24 mouse cellular contexts compared by ENCODE assay signal in the genomic region with DNA sequence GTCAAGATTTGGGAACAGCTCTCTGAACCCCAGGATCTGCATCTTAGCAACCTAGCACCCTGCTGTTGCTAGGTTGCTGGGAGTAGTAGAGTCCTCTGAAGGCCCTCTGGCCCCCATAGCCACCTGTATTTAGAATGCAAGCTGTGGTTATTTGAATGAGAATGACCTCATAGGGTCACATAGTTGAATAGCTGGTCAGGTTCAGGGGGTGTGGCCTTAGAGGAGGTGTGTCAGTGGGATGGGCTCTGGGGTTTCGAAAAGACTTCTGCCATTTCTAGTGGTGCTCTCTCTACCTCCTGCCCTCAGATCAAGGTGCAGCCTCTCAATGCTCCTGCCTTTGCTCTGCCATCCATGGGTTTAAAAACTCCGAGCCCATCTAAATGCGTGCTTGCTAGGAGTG.
"Had no signal": no experiment of that assay in that cellular context is flagged by ENCODE, and none has a peak within 500 bp of the region (broad histone marks: within the 10 kb centered on the region; RNA-seq: fewer than 3 reads in every experiment).

No protein-coding gene starts in this region.

- H3K4me1 ChIP-seq: heart, embryonic 12.5 days had no signal

- H3K9ac ChIP-seq: heart, embryonic 12.5 days; hindbrain, embryonic 13.5 days; hindbrain, embryonic 15.5 days; kidney, embryonic 15.5 days; limb, embryonic 12.5 days; liver, embryonic 14.5 days had no signal

- H3K4me3 ChIP-seq: heart, embryonic 10.5 days; heart, embryonic 12.5 days; hindbrain, embryonic 13.5 days; hindbrain, embryonic 15.5 days; kidney, embryonic 15.5 days; layer of hippocampus, adult 2 months; left cerebral cortex, adult 2 months; limb, embryonic 10.5 days; limb, embryonic 12.5 days had no signal

- H3K36me3 ChIP-seq: heart, embryonic 10.5 days; heart, embryonic 12.5 days; hindbrain, embryonic 13.5 days; hindbrain, embryonic 15.5 days; kidney, embryonic 15.5 days; limb, embryonic 10.5 days; limb, embryonic 12.5 days had no signal

- H3K27me3 ChIP-seq: heart, embryonic 12.5 days; hindbrain, embryonic 13.5 days; hindbrain, embryonic 15.5 days; kidney, embryonic 15.5 days; limb, embryonic 12.5 days had no signal

- DNase-seq: gastrocnemius, postnatal 14 days; gastrocnemius, postnatal 36 days; heart, adult 18-20 months; heart, postnatal 10 days; heart, postnatal 36 days; kidney, adult 11 months; kidney, adult 2 months; kidney, adult 9 months; kidney, postnatal 14 days; kidney, postnatal 36 days; liver had no signal

- ATAC-seq: hindbrain, postnatal 0 days; intestine, embryonic 16.5 days had no signal

- H3K4me2 ChIP-seq: heart, embryonic 12.5 days; hindbrain, embryonic 13.5 days; hindbrain, embryonic 15.5 days; kidney, embryonic 15.5 days; limb, embryonic 12.5 days had no signal

- H3K9me3 ChIP-seq: heart, embryonic 10.5 days; heart, embryonic 12.5 days; hindbrain, embryonic 13.5 days; hindbrain, embryonic 15.5 days; kidney, embryonic 15.5 days; limb, embryonic 10.5 days; limb, embryonic 12.5 days had no signal

- H3K27ac ChIP-seq: heart, embryonic 10.5 days; hindbrain, embryonic 13.5 days; hindbrain, embryonic 15.5 days; hindbrain, postnatal 0 days; kidney, embryonic 15.5 days; kidney, postnatal 0 days; layer of hippocampus, adult 2 months; left cerebral cortex, adult 2 months; limb, embryonic 12.5 days; liver, embryonic 14.5 days had no signal
